Mouse (Mus musculus): ENCODE results near the gene Tfdp1. TPM values are rescaled to one million over a fixed set of nuclear protein-coding genes. Genes with fewer than 3 reads are reported as not detected.

Tfdp1 gene
- 124 TPM for polyA plus RNA-seq (2012; fragmentation: generic; extraction: Trizol)
- long read RNA-seq, experiment 1, transcript Tfdp1-203 (11 exons, 2,421 nt), result minor isoform, 6 of 170 reads
- long read RNA-seq, experiment 1, transcript Tfdp1-201 (11 exons, 1,700 nt), result minor isoform, 16 of 170 reads
- long read RNA-seq, experiment 1, transcript Tfdp1-204 (12 exons, 2,511 nt), result major isoform, 25 of 170 reads
- long read RNA-seq, experiment 1, partial matches to known transcripts, result 16 of 170 reads
- long read RNA-seq, experiment 1, other reads (novel, unspliced or antisense), result 107 of 170 reads
- long read RNA-seq, experiment 2, transcript Tfdp1-201 (11 exons, 1,700 nt), result minor isoform, 83 of 1,624 reads
- long read RNA-seq, experiment 2, transcript Tfdp1-204 (12 exons, 2,511 nt), result major isoform, 502 of 1,624 reads
- long read RNA-seq, experiment 2, transcript Tfdp1-203 (11 exons, 2,421 nt), result minor isoform, 67 of 1,624 reads
- long read RNA-seq, experiment 2, partial matches to known transcripts, result 35 of 1,624 reads
- long read RNA-seq, experiment 2, other reads (novel, unspliced or antisense), result 937 of 1,624 reads

DNA sequence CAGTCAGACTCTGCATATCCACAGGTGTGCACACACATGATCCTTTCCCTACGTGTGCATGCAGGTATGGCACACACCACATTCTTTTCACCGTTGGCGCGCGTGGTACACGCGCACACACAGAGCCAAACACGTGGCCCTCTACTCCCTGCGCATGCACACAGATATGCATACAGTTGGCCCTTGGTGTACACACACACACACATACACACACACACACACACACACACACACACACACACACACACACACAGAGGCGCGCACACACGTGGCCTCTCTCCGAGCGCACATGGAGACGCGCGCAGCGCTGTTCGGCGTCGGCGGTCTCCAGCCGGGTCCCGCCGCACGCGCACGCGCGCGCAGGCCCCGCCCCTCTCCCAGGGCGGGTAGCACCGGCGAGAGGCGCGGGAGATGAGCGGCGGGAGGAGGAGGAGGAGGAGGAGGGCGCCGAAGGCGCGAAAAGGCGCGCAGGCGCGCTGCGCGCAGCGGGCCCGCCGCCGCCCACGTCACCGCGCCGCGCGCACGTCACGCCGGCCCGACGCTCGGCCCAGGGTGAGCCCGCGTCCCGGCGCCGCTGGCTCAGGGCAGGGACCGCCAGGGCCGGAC is at the start of gene Tfdp1:
Gene Tfdp1, plus strand, starts transcription at position 497 of the 606 bp plus-strand sequence.
- Histone ChIP-seq H3K36me3 (ENCODE audit: control insufficient read depth, insufficient read depth) (peaks cover 37% of the 10 kb centered on the region), H3K79me2 (ENCODE audit: control insufficient read depth, insufficient read depth) (peaks cover 47% of the 10 kb centered on the region), H3K27me3 (ENCODE audit: control insufficient read depth, insufficient read depth, insufficient read length) (no peaks in the 10 kb centered on the region), H3ac (ENCODE audit: control insufficient read depth, insufficient read length, low read depth) (peak within 1 kb of the TSS; percentile 88), H3K4me3 (ENCODE audit: insufficient read depth, poor library complexity, severe bottlenecking) (peak within 1 kb of the TSS; percentile 76), H3K79me3 (ENCODE audit: low read depth) (peaks cover 44% of the 10 kb centered on the region)
- TF ChIP-seq USF1 (IDR thresholded peaks at IDR 0.05; ENCODE audit: low read depth) (peak; percentile 32), FOSL1 (IDR thresholded peaks at IDR 0.05; ENCODE audit: insufficient read depth, low read length, poor library complexity, severe bottlenecking) (no peak), MYOG (IDR thresholded peaks at IDR 0.05; ENCODE audit: control insufficient read depth, extremely low read depth, insufficient read length) (no peak), CTCF (IDR thresholded peaks at IDR 0.05; ENCODE audit: control insufficient read depth, insufficient read depth, insufficient read length) (no peak), CEBPB (IDR thresholded peaks at IDR 0.05; ENCODE audit: low read depth) (no peak), MAX (IDR thresholded peaks at IDR 0.05) (peak; percentile 96), MYOD1 (IDR thresholded peaks at IDR 0.05; ENCODE audit: control insufficient read depth, insufficient read length, low read depth) (no peak)

GRCm38 (mm10) chr8:13292364-13292763 is 46.2 kb upstream of the Tfdp1 start:
- no peaks in the 10 kb centered on the region for H3K79me3 ChIP-seq (ENCODE audit: low read depth)
- no peaks in the 10 kb centered on the region for H3K27me3 ChIP-seq (ENCODE audit: control insufficient read depth, insufficient read depth, insufficient read length)
- H3K4me3 ChIP-seq (ENCODE audit: insufficient read depth, poor library complexity, severe bottlenecking), result no peak overlapping the region
- TF ChIP-seq CTCF (IDR thresholded peaks at IDR 0.05; ENCODE audit: control insufficient read depth, insufficient read depth, insufficient read length) (peak; percentile 53), MYOG (IDR thresholded peaks at IDR 0.05; ENCODE audit: control insufficient read depth, extremely low read depth, insufficient read length) (no peak)
- H3ac ChIP-seq (ENCODE audit: control insufficient read depth, insufficient read length, low read depth), result no peak overlapping the region
- peaks cover 37% of the 10 kb centered on the region for H3K36me3 ChIP-seq (ENCODE audit: control insufficient read depth, insufficient read depth)
- H3K79me2 ChIP-seq (ENCODE audit: control insufficient read depth, insufficient read depth), result no peaks in the 10 kb centered on the region

GRCm38 (mm10) chr8:13293677-13294470 is 44.7 kb upstream of the Tfdp1 start:
- no peak for TF ChIP-seq CTCF (IDR thresholded peaks at IDR 0.05; ENCODE audit: control insufficient read depth, insufficient read depth, insufficient read length)
- TF ChIP-seq MAX (IDR thresholded peaks at IDR 0.05), result no peak
- TF ChIP-seq FOSL1 (IDR thresholded peaks at IDR 0.05; ENCODE audit: insufficient read depth, low read length, poor library complexity, severe bottlenecking), result no peak
- TF ChIP-seq MYOD1 (IDR thresholded peaks at IDR 0.05; ENCODE audit: control insufficient read depth, insufficient read length, low read depth), result no peak
- no peak for TF ChIP-seq MYOG (IDR thresholded peaks at IDR 0.05; ENCODE audit: control insufficient read depth, extremely low read depth, insufficient read length)
- TF ChIP-seq USF1 (IDR thresholded peaks at IDR 0.05; ENCODE audit: low read depth), result no peak
- Histone ChIP-seq H3K79me2 (ENCODE audit: control insufficient read depth, insufficient read depth) (no peaks in the 10 kb centered on the region), H3ac (ENCODE audit: control insufficient read depth, insufficient read length, low read depth) (no peak overlapping the region), H3K27me3 (ENCODE audit: control insufficient read depth, insufficient read depth, insufficient read length) (no peaks in the 10 kb centered on the region), H3K36me3 (ENCODE audit: control insufficient read depth, insufficient read depth) (peaks cover 44% of the 10 kb centered on the region), H3K79me3 (ENCODE audit: low read depth) (no peaks in the 10 kb centered on the region), H3K4me3 (ENCODE audit: insufficient read depth, poor library complexity, severe bottlenecking) (no peak overlapping the region)

DNA sequence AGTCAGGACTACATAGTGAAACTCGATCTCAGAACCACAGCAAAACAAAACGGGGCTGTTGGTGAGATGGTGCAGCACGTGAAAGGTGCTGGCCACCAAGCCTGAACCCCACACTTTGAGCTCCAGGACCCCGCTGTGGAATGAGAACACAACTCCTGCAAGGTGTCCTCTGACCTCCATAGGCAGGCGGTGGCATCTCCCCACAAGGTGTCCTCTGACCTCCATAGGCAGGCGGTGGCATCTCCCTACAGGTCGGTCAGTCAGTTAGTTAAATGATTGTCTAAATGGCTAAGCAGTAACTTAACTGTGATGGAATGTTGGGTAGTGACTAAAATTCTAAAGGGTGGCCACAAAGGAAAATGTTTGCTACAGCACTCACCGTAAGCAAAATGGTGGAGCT is 39.0 kb upstream of the Tfdp1 start:
- Histone ChIP-seq H3ac (ENCODE audit: control insufficient read depth, insufficient read length, low read depth) (no peak overlapping the region), H3K79me3 (ENCODE audit: low read depth) (no peaks in the 10 kb centered on the region), H3K79me2 (ENCODE audit: control insufficient read depth, insufficient read depth) (no peaks in the 10 kb centered on the region), H3K27me3 (ENCODE audit: control insufficient read depth, insufficient read depth, insufficient read length) (no peaks in the 10 kb centered on the region), H3K4me3 (ENCODE audit: insufficient read depth, poor library complexity, severe bottlenecking) (no peak overlapping the region), H3K36me3 (ENCODE audit: control insufficient read depth, insufficient read depth) (peaks cover 39% of the 10 kb centered on the region)
- TF ChIP-seq MAX (IDR thresholded peaks at IDR 0.05), result no peak
- TF ChIP-seq FOSL1 (IDR thresholded peaks at IDR 0.05; ENCODE audit: insufficient read depth, low read length, poor library complexity, severe bottlenecking), result no peak
- TF ChIP-seq MYOD1 (IDR thresholded peaks at IDR 0.05; ENCODE audit: control insufficient read depth, insufficient read length, low read depth), result no peak
- TF ChIP-seq MYOG (IDR thresholded peaks at IDR 0.05; ENCODE audit: control insufficient read depth, extremely low read depth, insufficient read length), result no peak
- no peak for TF ChIP-seq CTCF (IDR thresholded peaks at IDR 0.05; ENCODE audit: control insufficient read depth, insufficient read depth, insufficient read length)
- no peak for TF ChIP-seq CEBPB (IDR thresholded peaks at IDR 0.05; ENCODE audit: low read depth)
- TF ChIP-seq USF1 (IDR thresholded peaks at IDR 0.05; ENCODE audit: low read depth), result no peak

DNA sequence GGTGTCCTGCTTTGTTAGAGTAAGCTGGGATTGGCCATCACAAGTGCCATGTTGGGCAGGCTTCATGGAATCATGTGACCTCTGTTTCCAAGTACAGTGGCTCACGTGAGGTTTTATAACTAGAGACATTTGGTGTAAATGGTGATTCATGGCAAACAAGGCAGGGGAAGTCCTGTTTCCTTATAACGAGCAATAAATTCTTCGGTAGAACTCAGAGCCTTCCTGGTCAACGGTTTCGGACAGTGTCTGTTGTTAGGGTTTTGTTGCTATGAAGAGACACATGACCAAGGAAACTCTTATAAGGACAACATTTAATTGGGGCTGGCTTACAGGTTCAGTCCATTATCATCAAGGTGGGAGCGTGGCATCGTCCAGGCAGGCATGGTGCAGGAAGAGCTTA is 37.5 kb upstream of the Tfdp1 start:
- H3K27me3 ChIP-seq (ENCODE audit: control insufficient read depth, insufficient read depth, insufficient read length), result no peaks in the 10 kb centered on the region
- H3ac ChIP-seq (ENCODE audit: control insufficient read depth, insufficient read length, low read depth), result no peak overlapping the region
- TF ChIP-seq CTCF (IDR thresholded peaks at IDR 0.05; ENCODE audit: control insufficient read depth, insufficient read depth, insufficient read length), result no peak
- TF ChIP-seq FOSL1 (IDR thresholded peaks at IDR 0.05; ENCODE audit: insufficient read depth, low read length, poor library complexity, severe bottlenecking), result no peak
- no peak for TF ChIP-seq MAX (IDR thresholded peaks at IDR 0.05)
- no peak for TF ChIP-seq MYOG (IDR thresholded peaks at IDR 0.05; ENCODE audit: control insufficient read depth, extremely low read depth, insufficient read length)
- TF ChIP-seq USF1 (IDR thresholded peaks at IDR 0.05; ENCODE audit: low read depth), result no peak
- no peak for TF ChIP-seq MYOD1 (IDR thresholded peaks at IDR 0.05; ENCODE audit: control insufficient read depth, insufficient read length, low read depth)
- no peak for TF ChIP-seq CEBPB (IDR thresholded peaks at IDR 0.05; ENCODE audit: low read depth)
- H3K79me2 ChIP-seq (ENCODE audit: control insufficient read depth, insufficient read depth), result no peaks in the 10 kb centered on the region
- no peak overlapping the region for H3K4me3 ChIP-seq (ENCODE audit: insufficient read depth, poor library complexity, severe bottlenecking)
- H3K36me3 ChIP-seq (ENCODE audit: control insufficient read depth, insufficient read depth), result peaks cover 25% of the 10 kb centered on the region
- H3K79me3 ChIP-seq (ENCODE audit: low read depth), result no peaks in the 10 kb centered on the region
